Mouse (Mus musculus) hindbrain, embryonic 14.5 days (tissue): ENCODE measurements around the gene Vav1. TPM values are rescaled to one million over a fixed set of nuclear protein-coding genes. Genes with fewer than 3 reads are reported as not detected.

ENCODE experiments used
- ATAC-seq: fragments of 200-750 bp; cut with Nextera tagmentation; 2 replicates; pipeline ENCODE4 v1.8.0; 2017; ENCODE audit warnings: moderate number of reproducible peaks, mild to moderate bottlenecking, moderate TSS enrichment, moderate library complexity; ENCODE audit not compliant: low FRiP score
- DNase-seq: peaks from one replicate; pipeline ENCODE4 v3.0.0-alpha.2; 2015; ENCODE audit warnings: low spot score
- H3K27ac ChIP-seq: fragments of 300-500 bp; sonication (generic); 2 replicates; pipeline ENCODE4 v1.5.1; 2014; ENCODE audit warnings: mild to moderate bottlenecking, moderate library complexity
- H3K27me3 ChIP-seq: fragments of 300-500 bp; sonication (generic); 2 replicates; pipeline ENCODE4 v1.6.1; 2014; ENCODE audit warnings: mild to moderate bottlenecking, low read length, mixed read lengths; ENCODE audit not compliant: control insufficient read depth, insufficient read depth
- H3K36me3 ChIP-seq: fragments of 300-500 bp; sonication (generic); replicated peaks from 2 replicates; pipeline ENCODE4 v1.6.1; 2014; ENCODE audit not compliant: control insufficient read depth, insufficient read depth
- H3K4me1 ChIP-seq: fragments of 300-500 bp; sonication (generic); replicated peaks from 2 replicates; pipeline ENCODE4 v1.6.1; 2014; ENCODE audit warnings: antibody characterized with exemption, low read length, mixed read lengths; ENCODE audit not compliant: control insufficient read depth, insufficient read depth
- H3K4me2 ChIP-seq: fragments of 300-500 bp; sonication (generic); replicated peaks from 2 replicates; pipeline ENCODE4 v1.6.1; 2014; ENCODE audit warnings: mild to moderate bottlenecking, moderate library complexity
- H3K4me3 ChIP-seq: fragments of 300-500 bp; sonication (generic); replicated peaks from 2 replicates; pipeline ENCODE4 v1.5.1; 2014; ENCODE audit warnings: mild to moderate bottlenecking, low read length
- H3K9ac ChIP-seq: fragments of 300-500 bp; sonication (generic); 2 replicates; pipeline ENCODE4 v1.6.1; 2014
- H3K9me3 ChIP-seq: fragments of 300-500 bp; sonication (generic); 2 replicates; pipeline ENCODE4 v1.6.1; 2016; ENCODE audit warnings: low read length; ENCODE audit not compliant: control insufficient read depth
- WGBS: fragments of 180-500 bp; shearing (Covaris S2); extraction: QIAGEN DNeasy Blood & Tissue Kit; methylation state at CpG from one replicate; pipeline ENCODE4 v1.1.7; 2014; 5-methylcytosine and 5-hydroxymethylcytosine counted together
- polyA plus RNA-seq: library from polyadenylated mRNA; unstranded; fragments of >200 nt; fragmentation: Nextera tagmentation; extraction: Ambion mirVana; gene quantifications from 2 replicates; pipeline ENCODE4 v1.2.1, GENCODE M21; 2014

Gene Vav1
- polyA plus RNA-seq, result 1.7 TPM in 2 replicates

DNA sequence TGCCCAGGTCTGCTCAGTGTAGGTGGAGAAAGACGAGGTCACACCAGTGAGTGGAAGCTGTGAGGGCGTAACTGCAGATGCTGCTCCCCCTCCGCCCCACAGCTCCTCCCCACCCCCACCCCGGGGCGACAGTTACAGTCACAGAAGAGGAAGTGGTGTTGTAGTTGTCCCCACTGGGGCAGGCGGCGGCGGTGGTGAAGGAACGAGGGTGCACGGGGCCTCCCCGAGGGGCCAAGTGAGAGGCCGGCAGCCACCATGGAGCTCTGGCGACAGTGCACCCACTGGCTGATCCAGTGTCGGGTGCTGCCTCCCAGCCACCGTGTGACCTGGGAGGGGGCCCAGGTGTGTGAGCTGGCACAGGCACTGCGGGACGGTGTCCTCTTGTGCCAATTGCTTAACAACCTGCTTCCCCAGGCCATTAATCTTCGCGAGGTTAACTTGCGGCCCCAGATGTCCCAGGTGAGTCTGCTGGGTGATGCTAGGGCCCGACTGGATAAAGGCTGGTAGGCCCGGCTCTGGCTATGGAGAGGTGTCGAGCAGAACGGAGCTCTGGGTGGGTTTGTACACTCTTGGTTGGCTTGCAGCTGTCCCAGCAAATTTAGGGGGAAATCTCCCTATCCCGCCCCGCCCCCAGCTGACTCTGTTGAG is at the start of gene Vav1:
Gene Vav1 (plus strand): TSS at position 158 of the 648 bp plus-strand sequence.
- Histone ChIP-seq H3K9ac (no peak within 1 kb of the TSS), H3K27ac (no peak within 1 kb of the TSS), H3K4me2 (no peak within 1 kb of the TSS), H3K36me3 (no peaks in the 10 kb centered on the region), H3K9me3 (no peaks in the 10 kb centered on the region), H3K27me3 (peaks cover 25% of the 10 kb centered on the region), H3K4me3 (no peak within 1 kb of the TSS), H3K4me1 (peaks cover 10% of the 10 kb centered on the region)
- 73% methylated on average over 26 of the region's 26 CpGs for WGBS
- no peak for ATAC-seq
- no peak for DNase-seq

DNA sequence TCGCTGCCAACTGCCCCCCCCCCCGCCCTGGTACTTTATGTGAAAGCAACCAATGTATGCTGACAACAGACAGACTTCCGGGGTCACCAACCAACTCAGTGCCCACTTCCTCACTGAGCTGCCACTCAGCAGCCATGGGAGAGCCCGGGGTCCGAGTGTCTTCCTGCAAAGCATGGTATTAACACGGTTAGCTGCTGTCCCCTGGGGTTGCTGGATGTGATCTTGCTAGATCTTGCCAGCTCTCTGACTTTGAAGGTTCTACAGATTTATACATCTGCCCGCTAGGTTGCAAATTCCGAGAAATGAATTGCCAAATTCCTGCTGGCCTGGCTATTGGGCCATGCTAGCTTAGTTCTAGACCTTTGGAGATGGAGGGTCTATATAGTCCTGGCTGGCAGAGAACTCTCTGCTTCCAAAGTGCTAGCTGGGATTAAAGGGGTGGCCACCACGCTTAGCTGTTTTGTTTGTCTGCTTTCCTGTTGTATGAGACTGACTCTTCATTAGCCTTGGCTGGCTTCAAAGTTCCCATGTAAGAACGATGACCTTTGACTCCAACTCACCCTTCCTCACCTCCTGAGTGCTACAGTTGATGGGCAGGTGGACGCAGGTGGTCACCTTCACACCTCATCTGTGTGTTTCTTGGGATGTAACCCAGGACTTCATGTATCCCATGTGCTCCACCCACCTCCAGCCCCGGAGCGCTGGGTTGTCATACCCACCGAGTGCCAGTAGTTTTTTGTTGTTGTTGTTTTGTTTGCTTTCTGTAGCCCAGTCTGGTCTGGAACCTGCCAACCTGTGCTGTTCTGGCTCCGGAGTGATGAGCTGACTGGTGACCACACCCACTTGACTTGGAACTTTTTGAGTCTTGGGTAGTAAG is 48.8 kb upstream of the Vav1 start:
- ATAC-seq, result no peak
- 71% methylated on average over 15 of the region's 15 CpGs for WGBS
- Histone ChIP-seq H3K27me3 (no peaks in the 10 kb centered on the region), H3K36me3 (peaks cover 6% of the 10 kb centered on the region; the same call in 1 of the 2 replicates), H3K4me1 (no peaks in the 10 kb centered on the region), H3K4me3 (no peak overlapping the region), H3K9ac (no peak overlapping the region), H3K27ac (no peak overlapping the region), H3K4me2 (no peak overlapping the region), H3K9me3 (no peaks in the 10 kb centered on the region)
- no peak for DNase-seq

DNA sequence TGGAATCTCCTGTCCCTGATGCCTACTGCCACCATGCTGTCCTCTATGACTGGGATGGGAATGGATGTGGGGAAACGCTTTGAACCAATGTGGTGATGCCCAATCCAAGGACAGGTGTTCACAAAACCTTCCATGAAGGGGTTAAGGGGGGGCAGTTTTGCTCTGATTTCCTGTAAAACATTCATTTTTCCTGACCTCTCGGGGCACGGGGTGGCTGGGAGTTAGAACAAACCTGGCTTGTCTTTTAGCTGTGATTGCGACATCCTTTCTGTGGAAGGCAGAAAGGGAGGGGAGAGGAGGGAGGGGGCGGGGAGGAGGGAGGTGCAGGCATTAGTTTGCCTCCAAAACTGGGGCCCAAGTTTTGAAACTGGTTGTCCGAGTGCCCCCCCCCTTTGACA is 48.2 kb upstream of the Vav1 start:
- Histone ChIP-seq H3K4me2 (no peak overlapping the region), H3K4me1 (no peaks in the 10 kb centered on the region), H3K27me3 (no peaks in the 10 kb centered on the region), H3K9me3 (no peaks in the 10 kb centered on the region), H3K36me3 (peaks cover 9% of the 10 kb centered on the region; the same call in 1 of the 2 replicates), H3K4me3 (no peak overlapping the region), H3K9ac (no peak overlapping the region), H3K27ac (no peak overlapping the region)
- DNase-seq (no peak), ATAC-seq (no peak)
- 76% methylated on average over 6 of the region's 6 CpGs for WGBS

DNA sequence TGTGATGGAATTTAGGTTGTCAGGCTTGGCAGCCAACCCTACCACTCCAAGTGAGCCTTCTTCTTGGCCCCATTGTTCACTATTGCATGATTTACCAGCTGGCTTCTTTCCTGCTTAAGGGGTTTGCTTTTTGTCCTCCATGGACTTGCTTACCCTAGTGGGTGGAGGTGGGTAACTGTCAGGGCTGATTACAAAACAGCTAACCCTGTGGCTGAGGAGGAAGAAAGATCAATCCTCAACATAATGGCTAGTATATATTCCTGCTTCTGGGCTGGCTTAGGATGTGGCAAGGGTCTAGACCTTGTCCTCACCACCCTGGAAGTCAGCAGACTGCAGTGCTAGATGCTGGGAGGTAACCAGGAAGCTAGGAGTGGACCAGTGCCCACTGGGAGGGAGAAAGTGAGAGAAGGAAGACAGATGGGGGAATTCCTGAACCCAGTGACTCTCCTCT is 47.6 kb upstream of the Vav1 start:
- ATAC-seq, result no peak
- Histone ChIP-seq H3K36me3 (peaks cover 15% of the 10 kb centered on the region), H3K27ac (no peak overlapping the region), H3K4me3 (no peak overlapping the region), H3K4me2 (no peak overlapping the region), H3K9me3 (no peaks in the 10 kb centered on the region), H3K4me1 (no peaks in the 10 kb centered on the region), H3K27me3 (no peaks in the 10 kb centered on the region), H3K9ac (no peak overlapping the region)
- no peak for DNase-seq

DNA sequence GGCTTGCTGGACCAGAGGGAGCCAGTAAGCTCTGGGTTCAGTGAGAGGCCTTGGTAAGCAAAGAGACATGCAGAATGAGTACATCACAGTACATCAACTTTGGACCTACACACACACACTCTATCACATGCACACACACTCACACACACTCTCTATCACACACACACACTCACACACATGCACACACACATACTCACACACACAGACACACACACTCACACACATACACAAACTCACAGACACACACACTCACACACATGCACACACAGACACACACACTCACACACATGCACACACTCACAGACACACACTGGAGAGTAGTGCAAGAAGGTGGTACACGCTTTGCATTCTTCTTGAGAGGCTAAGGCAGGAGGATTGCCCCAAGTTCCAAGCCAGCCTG is 46.7 kb upstream of the Vav1 start:
- Histone ChIP-seq H3K9ac (no peak overlapping the region), H3K27ac (no peak overlapping the region), H3K4me3 (no peak overlapping the region), H3K27me3 (no peaks in the 10 kb centered on the region), H3K9me3 (no peaks in the 10 kb centered on the region), H3K36me3 (peaks cover 21% of the 10 kb centered on the region), H3K4me1 (no peaks in the 10 kb centered on the region), H3K4me2 (no peak overlapping the region)
- 88% methylated on average over 1 of the region's 1 CpGs for WGBS
- DNase-seq (no peak), ATAC-seq (no peak)

DNA sequence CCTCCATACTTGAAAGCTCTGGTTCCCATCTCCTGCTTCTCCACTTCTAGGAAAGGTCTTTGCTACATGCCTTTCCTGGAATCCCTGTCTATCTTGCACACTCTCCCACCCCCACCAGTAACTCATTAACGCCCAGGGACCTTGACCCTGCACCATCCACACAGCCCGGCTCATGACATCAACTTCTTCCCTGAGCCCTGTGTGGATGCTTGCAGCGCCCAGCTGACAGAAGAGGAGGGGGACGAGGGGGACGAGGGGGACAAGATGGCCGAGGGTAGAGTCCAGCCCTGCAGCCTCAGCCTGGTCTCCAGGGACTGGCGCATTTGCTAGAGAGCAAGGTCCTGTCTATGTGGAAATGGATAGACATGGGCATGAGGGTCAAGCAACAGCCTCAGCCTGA is 45.9 kb upstream of the Vav1 start:
- no peaks in the 10 kb centered on the region for H3K9me3 ChIP-seq
- H3K9ac ChIP-seq, result no peak overlapping the region
- no peak overlapping the region for H3K27ac ChIP-seq
- no peak for ATAC-seq
- H3K27me3 ChIP-seq, result no peaks in the 10 kb centered on the region
- peaks cover 26% of the 10 kb centered on the region for H3K36me3 ChIP-seq
- H3K4me2 ChIP-seq, result no peak overlapping the region
- 49% methylated on average over 7 of the region's 7 CpGs for WGBS
- no peaks in the 10 kb centered on the region for H3K4me1 ChIP-seq
- no peak for DNase-seq
- H3K4me3 ChIP-seq, result no peak overlapping the region

DNA sequence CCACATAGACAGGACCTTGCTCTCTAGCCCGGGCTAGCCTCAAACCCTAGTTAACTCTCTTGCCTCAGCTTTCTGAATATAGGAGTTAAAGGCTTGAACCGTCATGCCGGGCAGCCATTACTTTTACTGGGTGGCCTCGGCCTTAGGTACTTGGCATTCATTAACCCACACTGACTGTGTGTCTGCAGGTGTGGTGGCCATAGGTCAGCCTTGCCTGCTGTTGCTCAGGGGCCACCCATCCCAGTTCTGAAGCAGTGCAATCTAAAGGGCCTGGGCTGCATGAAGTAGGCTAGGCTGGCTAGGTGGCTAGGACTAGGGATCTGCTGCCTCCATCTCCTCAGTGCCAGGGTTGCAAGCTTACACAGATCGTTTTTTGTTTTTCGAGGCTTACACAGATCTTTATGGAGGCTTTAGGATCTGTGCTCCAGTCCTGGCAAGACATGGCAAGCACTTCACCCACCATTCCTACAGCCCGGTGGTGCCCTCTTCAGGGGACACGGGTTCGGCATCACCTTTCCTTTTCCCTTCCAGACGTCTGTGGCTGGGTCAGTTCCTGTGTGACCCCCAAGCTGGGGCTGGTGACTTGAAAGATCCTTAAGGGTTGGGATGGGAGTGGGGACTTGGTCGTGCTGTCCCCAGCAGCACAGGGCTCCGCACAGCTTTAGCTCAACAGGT is 44.5 kb upstream of the Vav1 start:
- no peak overlapping the region for H3K4me3 ChIP-seq
- no peaks in the 10 kb centered on the region for H3K27me3 ChIP-seq
- ATAC-seq (no peak), DNase-seq (no peak)
- H3K4me2 ChIP-seq, result no peak overlapping the region
- H3K27ac ChIP-seq, result no peak overlapping the region
- 90% methylated on average over 12 of the region's 12 CpGs for WGBS
- H3K9ac ChIP-seq, result no peak overlapping the region
- H3K4me1 ChIP-seq, result no peaks in the 10 kb centered on the region
- H3K9me3 ChIP-seq, result no peaks in the 10 kb centered on the region
- peaks cover 26% of the 10 kb centered on the region for H3K36me3 ChIP-seq

DNA sequence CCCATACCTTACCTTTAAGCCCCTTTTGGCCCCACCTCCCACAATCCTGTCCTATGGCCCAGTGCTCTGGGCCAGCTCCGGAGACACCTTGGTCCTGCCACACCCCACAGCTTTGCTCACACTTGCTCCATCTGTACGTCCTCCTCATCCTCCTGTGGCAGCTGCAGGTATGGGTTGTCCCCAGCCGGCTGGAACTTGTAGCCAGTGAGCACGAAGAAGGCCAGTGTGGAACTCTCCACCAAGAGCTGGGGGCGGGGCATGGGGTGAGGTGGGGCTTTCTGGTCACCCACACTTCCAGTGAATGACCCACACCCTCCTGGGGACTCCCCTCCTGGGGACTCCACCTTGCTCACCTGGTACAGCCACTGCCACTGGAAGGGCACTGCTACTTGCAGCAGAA is 43.1 kb upstream of the Vav1 start:
- Histone ChIP-seq H3K4me2 (no peak overlapping the region), H3K4me3 (no peak overlapping the region), H3K9me3 (no peaks in the 10 kb centered on the region), H3K27ac (no peak overlapping the region), H3K9ac (no peak overlapping the region), H3K36me3 (peaks cover 26% of the 10 kb centered on the region), H3K4me1 (no peaks in the 10 kb centered on the region), H3K27me3 (no peaks in the 10 kb centered on the region)
- ATAC-seq, result no peak
- DNase-seq, result no peak
- WGBS, result 92% methylated on average over 5 of the region's 5 CpGs

DNA sequence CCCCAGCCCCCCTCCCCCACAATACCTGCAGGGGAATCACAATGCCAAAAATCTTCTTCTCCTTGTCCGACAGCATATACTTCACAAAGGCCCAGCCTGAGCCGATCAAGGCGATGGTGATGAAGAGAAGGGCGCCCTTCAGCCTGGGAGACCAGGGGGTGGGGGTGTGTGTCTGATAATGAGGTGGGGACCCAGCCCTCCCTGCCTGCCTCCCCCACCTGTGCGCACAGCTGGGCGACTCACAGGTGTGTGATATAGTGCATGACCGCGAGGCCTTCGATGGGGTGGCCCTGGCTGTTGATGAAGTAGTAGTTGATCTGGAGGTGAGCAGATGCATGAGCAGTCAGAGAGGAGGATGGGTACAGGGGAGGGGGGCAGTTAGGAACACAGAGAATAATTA is 41.7 kb upstream of the Vav1 start:
- Histone ChIP-seq H3K9ac (no peak overlapping the region), H3K36me3 (peaks cover 32% of the 10 kb centered on the region), H3K27me3 (no peaks in the 10 kb centered on the region), H3K9me3 (no peaks in the 10 kb centered on the region), H3K4me3 (no peak overlapping the region), H3K27ac (no peak overlapping the region), H3K4me1 (no peaks in the 10 kb centered on the region), H3K4me2 (no peak overlapping the region)
- 96% methylated on average over 9 of the region's 9 CpGs for WGBS
- ATAC-seq (peak; percentile 25; the same call in 1 of the 2 replicates), DNase-seq (no peak)
